Mouse (Mus musculus) ES-E14 (cell line): ENCODE results near the gene Pde3a.

ENCODE experiments used
- HCFC1 ChIP-seq: IDR thresholded peaks from 2 replicates; pipeline ENCODE4 v1.6.1; 2012; ENCODE audit warnings: low read length, inconsistent platforms, borderline replicate concordance; ENCODE audit not compliant: insufficient read depth
- MAFK ChIP-seq: IDR thresholded peaks from 2 replicates; pipeline ENCODE4 v1.6.1; 2014; ENCODE audit warnings: mild to moderate bottlenecking, low read depth, low read length, inconsistent platforms; ENCODE audit not compliant: insufficient read depth
- ZNF384 ChIP-seq: IDR thresholded peaks from 2 replicates; pipeline ENCODE4 v1.6.1; 2012; ENCODE audit warnings: low read depth, low read length, inconsistent platforms

GRCm38 (mm10) chr6:141250984-141251383 lies 1.9 kb downstream of the Pde3a start:
- no peak for TF ChIP-seq MAFK
- TF ChIP-seq ZNF384 = no peak
- no peak for TF ChIP-seq HCFC1
